Mouse (Mus musculus): ENCODE data around the gene Shisal2a. TPM values are rescaled to one million over a fixed set of nuclear protein-coding genes. Genes with fewer than 3 reads are reported as not detected.
A peak's percentile ranks its signal among the peaks of the same experiment; 100 is the strongest.

The Shisal2a gene
- polyA plus RNA-seq, 1 experiment from 2014 or later = 2.8 TPM

DNA sequence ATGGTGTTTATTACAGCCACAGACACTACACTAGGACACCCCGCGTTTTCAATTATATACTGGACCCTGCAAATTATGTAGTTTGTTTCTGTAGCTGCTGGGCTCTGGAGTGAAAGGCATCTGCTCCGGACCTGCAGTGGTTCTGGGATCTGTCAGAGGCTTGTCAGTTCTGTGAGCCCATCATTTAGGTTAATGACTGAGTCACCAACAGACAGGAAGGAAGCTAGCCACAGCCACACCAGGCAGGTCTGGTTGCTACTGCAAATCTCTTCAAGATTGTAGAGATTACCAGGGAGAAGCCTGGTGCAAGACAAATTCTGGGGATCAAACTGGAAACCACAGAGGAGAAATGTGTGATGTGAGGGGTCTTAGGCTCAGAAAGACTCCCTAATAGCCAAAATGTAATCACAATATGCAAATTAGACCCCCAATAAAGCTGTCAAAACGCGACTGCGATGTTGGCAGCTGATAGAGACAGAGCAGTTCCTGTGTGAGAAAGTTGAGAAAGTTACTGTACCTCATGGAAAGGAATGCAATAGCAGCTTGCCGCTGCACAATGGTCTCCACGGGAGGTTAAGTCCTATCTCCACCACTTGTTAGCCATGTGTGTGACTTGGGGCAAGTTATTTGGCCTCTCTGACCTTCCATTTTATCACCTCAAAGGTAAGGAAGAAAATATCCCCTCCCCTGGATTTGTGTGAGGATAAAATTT, 33.2 kb downstream of the Shisal2a start:
- ATAC-seq (ENCODE audit: insufficient number of reproducible peaks, insufficient read depth, low FRiP score, low TSS enrichment, low read depth) = no peak
- Histone ChIP-seq H3K9ac (no peak overlapping the region), H3K4me3 (no peak overlapping the region)

DNA sequence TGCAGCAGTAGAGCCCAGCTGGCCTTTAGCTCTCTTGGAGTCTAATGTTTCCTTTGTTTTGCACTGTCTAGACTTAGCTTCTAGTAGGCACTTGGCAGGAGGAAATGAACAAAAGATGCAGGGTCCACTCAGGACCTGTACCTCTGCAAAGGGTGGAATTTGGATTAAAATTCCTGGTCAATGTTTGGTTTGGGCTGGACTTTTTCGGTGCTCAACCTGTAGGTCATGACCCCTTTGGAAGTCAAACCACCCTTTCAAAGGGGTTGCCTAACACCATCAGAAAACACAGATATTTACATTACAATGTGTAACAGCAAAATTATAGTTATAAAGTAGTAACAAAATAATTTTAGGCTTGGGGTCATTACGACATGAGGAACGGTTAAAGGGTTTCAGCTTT, 34.1 kb downstream of the Shisal2a start:
- ATAC-seq (ENCODE audit: insufficient number of reproducible peaks, insufficient read depth, low FRiP score, low TSS enrichment, low read depth) = no peak
- Histone ChIP-seq H3K4me2 (no peak overlapping the region), H3K9ac (no peak overlapping the region), H3K4me1 (peaks cover 58% of the 10 kb centered on the region), H3K4me3 (no peak overlapping the region), H3K36me3 (no peaks in the 10 kb centered on the region), H3K9me3 (no peaks in the 10 kb centered on the region), H3K27ac (peak overlapping the region; percentile 83), H3K27me3 (no peaks in the 10 kb centered on the region)
- WGBS = 68% methylated on average over 3 of the region's 3 CpGs

More for the DNA sequence above, 33.2 kb downstream of the Shisal2a start:
- Histone ChIP-seq H3K36me3 (no peaks in the 10 kb centered on the region), H3K4me1 (peaks cover 57% of the 10 kb centered on the region), H3K4me2 (no peak overlapping the region), H3K27me3 (no peaks in the 10 kb centered on the region), H3K9me3 (no peaks in the 10 kb centered on the region), H3K27ac (peak overlapping the region; percentile 83)
- WGBS = 26% methylated on average over 8 of the region's 8 CpGs

DNA sequence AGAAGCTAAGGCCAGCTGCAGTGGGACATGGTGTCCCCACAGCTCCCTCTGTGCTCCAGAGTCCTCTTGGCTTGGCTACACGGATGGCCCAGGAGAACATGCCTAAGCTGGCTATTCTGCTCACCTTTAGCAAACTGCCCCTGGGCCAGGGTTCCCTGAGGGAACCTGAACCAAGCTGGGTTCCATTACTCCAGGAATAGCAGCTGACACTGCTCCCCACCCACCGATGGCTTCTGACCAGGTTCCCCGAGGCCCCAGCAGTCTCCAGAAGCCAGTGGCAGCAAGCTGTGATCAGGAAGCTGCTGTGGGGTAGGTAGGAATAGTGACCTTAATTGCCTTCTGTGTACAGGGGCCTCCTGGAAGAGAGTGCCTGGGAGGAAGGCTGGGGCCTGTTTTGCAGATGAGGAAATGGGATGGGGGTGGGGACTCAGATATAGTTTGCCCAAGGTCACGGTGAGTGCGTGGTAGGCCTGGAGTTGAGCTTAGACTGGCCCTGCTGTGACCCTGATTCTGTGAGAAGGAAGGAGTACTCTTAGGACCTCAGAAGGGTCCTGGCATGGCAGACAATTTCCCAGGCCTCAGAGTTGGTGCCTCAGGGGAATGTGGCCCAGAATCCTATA, 34.8 kb downstream of the Shisal2a start:
- H3K9ac ChIP-seq = no peak overlapping the region
- H3K4me2 ChIP-seq = no peak overlapping the region
- H3K27me3 ChIP-seq = no peaks in the 10 kb centered on the region
- WGBS = 24% methylated on average over 5 of the region's 5 CpGs
- H3K9me3 ChIP-seq = no peaks in the 10 kb centered on the region
- no peaks in the 10 kb centered on the region for H3K36me3 ChIP-seq
- no peak for ATAC-seq (ENCODE audit: insufficient number of reproducible peaks, insufficient read depth, low FRiP score, low TSS enrichment, low read depth)
- no peak overlapping the region for H3K4me3 ChIP-seq
- peaks cover 62% of the 10 kb centered on the region for H3K4me1 ChIP-seq
- peak overlapping the region; percentile 83 for H3K27ac ChIP-seq

DNA sequence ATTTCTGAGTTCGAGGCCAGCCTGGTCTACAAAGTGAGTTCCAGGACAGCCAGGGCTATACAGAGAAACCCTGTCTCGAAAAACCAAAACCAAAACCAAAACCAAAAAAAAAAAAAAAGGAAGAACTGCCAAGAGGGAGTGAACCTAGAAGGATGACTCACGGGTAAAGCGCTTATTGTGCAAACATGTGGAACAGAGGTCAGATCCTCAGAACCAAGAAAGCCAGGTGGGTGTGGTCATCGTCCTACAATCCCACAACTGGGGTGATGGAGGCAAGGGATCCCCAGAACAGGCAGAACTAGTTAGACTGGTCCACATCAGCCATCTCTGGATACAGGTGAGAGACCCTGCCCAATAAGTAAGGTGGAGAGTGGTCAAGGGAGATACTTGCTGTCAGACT, 36.0 kb downstream of the Shisal2a start:
- no peaks in the 10 kb centered on the region for H3K36me3 ChIP-seq
- no peaks in the 10 kb centered on the region for H3K9me3 ChIP-seq
- 84% methylated on average over 5 of the region's 5 CpGs for WGBS
- H3K4me2 ChIP-seq = no peak overlapping the region
- no peak overlapping the region for H3K4me3 ChIP-seq
- H3K27me3 ChIP-seq = no peaks in the 10 kb centered on the region
- no peak overlapping the region for H3K9ac ChIP-seq
- ATAC-seq (ENCODE audit: insufficient number of reproducible peaks, insufficient read depth, low FRiP score, low TSS enrichment, low read depth) = no peak
- peaks cover 62% of the 10 kb centered on the region for H3K4me1 ChIP-seq
- H3K27ac ChIP-seq = no peak overlapping the region

DNA sequence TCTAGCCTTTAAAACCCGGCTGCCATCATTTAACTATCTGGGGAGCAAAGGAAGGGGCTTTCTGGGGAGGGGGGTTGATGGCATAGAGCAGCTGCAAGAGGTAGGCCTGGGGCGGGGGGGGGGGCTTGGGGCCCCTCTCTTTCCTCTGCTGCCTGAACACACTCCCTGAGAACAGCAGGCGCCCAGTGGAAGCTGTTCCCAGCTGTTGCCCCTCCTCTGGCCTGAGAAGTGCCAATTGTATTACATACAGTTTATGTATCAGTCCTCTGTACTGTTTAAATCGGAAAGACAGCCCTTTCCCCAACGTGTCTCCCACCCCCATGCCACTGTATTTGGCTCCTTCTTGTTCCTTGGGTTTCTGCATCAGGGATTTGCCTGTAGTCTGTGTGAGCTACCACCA, 37.3 kb downstream of the Shisal2a start:
- H3K4me1 ChIP-seq = peaks cover 55% of the 10 kb centered on the region

DNA sequence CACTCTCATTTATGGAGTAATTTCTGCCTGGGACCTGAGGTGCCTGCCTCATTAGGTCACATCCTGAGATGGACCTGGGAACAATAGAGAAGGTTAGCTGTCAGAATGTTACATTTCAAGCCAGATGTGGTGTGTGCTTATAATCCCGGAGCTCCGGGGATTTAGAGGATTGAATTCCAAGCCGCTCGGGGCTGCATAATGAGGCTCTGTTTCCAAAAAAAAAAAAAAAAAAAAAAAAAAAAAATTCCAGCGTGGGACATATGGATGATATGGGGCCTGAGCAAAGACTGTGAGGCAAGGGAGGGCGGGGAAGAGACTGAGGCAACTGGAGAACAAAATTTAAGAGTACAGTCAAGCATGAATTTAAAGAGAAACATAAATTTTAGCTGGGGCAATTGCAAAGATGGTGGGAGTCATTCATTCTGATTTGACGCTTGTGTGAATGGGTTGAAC, 38.5 kb downstream of the Shisal2a start:
- no peaks in the 10 kb centered on the region for H3K27me3 ChIP-seq
- 5% methylated on average over 7 of the region's 7 CpGs for WGBS
- H3K4me1 ChIP-seq = peaks cover 43% of the 10 kb centered on the region
- no peaks in the 10 kb centered on the region for H3K9me3 ChIP-seq
- 0 out of 2 replicates have a peak overlapping the region, but pooled peaks have one; percentile 27 for H3K9ac ChIP-seq
- H3K4me2 ChIP-seq = peak overlapping the region; percentile 38
- H3K36me3 ChIP-seq = no peaks in the 10 kb centered on the region
- peak overlapping the region; percentile 91 for H3K27ac ChIP-seq
- no peak overlapping the region for H3K4me3 ChIP-seq
- ATAC-seq (ENCODE audit: insufficient number of reproducible peaks, insufficient read depth, low FRiP score, low TSS enrichment, low read depth) = peak; percentile 33; the same call in 1 of the 2 replicates

More for the DNA sequence above, 37.3 kb downstream of the Shisal2a start:
- Histone ChIP-seq H3K36me3 (no peaks in the 10 kb centered on the region), H3K27me3 (no peaks in the 10 kb centered on the region), H3K9ac (no peak overlapping the region), H3K9me3 (no peaks in the 10 kb centered on the region), H3K27ac (peak overlapping the region; percentile 91), H3K4me2 (no peak overlapping the region), H3K4me3 (no peak overlapping the region)
- no peak for ATAC-seq (ENCODE audit: insufficient number of reproducible peaks, insufficient read depth, low FRiP score, low TSS enrichment, low read depth)
- 17% methylated on average over 5 of the region's 5 CpGs for WGBS

DNA sequence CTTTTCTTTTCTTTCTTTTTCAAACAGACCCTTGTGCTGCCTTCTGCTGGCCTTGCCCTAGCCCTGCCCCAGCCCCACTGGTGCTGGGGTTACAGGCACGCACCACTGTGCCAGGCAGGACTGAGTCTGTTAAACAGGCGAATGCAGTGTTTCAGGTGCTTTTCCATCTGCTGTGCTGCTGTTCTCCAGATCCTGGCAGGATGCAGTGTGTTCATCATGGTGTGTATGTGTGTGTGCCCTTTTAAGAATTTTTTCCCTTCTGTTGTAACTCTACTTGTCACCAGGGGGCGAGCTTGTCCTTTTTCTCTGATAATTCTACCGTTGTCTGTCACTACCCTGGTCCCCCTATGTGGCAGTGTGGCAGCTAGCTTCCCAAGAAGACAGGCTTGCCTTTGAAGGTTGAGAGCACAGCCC, 43.9 kb downstream of the Shisal2a start:
- Histone ChIP-seq H3K9me3 (no peaks in the 10 kb centered on the region), H3K4me3 (no peak overlapping the region), H3K4me2 (no peak overlapping the region), H3K27ac (no peak overlapping the region), H3K4me1 (peaks cover 7% of the 10 kb centered on the region), H3K27me3 (no peaks in the 10 kb centered on the region), H3K36me3 (peaks cover 35% of the 10 kb centered on the region), H3K9ac (no peak overlapping the region)
- no peak; the same call in 1 of the 2 replicates for ATAC-seq (ENCODE audit: insufficient number of reproducible peaks, insufficient read depth, low FRiP score, low TSS enrichment, low read depth)
- WGBS = 16% methylated on average over 4 of the region's 4 CpGs

DNA sequence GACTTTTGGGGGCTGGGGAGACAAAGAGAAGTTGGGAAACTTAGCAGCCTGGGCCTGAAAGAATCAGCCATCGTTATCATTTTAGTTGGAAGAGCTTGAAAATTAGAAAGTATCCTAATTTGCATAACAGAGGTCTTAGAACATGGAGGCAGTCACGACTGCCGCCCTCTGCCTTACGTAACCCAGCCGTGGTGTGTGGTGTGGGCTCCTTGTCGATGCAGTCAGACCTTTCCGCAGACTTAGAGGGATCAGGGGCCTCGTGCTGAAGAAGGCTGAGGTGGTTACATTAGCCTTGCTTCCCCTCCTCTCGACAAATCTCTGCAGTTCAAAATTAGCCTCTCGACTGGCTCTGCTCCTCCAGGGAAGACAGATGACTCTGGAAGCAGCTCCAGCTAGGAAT, 44.3 kb downstream of the Shisal2a start:
- Histone ChIP-seq H3K27ac (no peak overlapping the region), H3K9me3 (no peaks in the 10 kb centered on the region), H3K9ac (no peak overlapping the region), H3K4me3 (no peak overlapping the region), H3K4me2 (no peak overlapping the region), H3K36me3 (peaks cover 39% of the 10 kb centered on the region), H3K27me3 (no peaks in the 10 kb centered on the region), H3K4me1 (peaks cover 2% of the 10 kb centered on the region; the same call in 1 of the 2 replicates)
- 69% methylated on average over 10 of the region's 10 CpGs for WGBS
- no peak for ATAC-seq (ENCODE audit: insufficient number of reproducible peaks, insufficient read depth, low FRiP score, low TSS enrichment, low read depth)

DNA sequence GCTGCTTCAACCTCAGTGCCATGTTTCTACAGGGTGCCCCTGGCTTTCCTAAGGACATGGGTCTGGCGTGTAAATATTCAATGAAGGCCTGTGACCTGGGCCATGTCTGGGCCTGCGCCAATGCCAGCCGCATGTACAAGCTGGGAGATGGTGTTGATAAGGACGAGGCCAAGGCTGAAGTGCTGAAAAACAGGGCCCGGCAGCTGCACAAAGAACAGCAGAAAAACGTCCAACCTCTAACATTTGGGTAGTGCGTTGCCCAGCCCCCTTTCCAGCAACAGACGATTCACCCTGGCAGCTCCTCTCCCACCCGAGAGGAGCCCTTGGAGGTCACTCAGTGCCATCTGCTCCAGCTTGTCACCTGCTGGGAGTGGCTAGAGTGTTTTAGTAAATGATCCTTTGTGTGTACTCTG, 44.8 kb downstream of the Shisal2a start:
- Histone ChIP-seq H3K4me1 (no peaks in the 10 kb centered on the region), H3K4me3 (no peak overlapping the region), H3K9me3 (no peaks in the 10 kb centered on the region), H3K27me3 (no peaks in the 10 kb centered on the region), H3K9ac (no peak overlapping the region), H3K27ac (no peak overlapping the region), H3K36me3 (peaks cover 42% of the 10 kb centered on the region), H3K4me2 (no peak overlapping the region)
- no peak for ATAC-seq (ENCODE audit: insufficient number of reproducible peaks, insufficient read depth, low FRiP score, low TSS enrichment, low read depth)
- 72% methylated on average over 9 of the region's 9 CpGs for WGBS

DNA sequence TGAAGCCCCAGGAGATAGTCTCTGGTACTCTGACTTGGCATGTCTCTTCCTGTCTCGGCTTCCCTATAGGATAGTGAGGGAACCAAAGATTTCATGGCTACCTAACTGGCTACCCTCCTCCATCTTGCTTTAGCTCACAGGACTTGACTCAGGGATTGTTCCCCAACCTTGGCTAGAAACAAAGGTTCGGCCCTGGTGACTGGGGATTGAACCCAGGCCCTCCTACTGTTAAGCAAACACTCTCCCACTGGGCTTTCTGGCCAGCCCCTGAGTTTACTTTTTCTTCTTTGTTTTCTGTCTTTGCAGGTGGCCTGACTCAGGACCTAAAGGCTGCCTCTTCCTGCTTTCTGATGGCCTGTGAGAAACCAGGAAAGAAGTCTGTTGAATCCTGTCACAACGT, 45.3 kb downstream of the Shisal2a start:
- Histone ChIP-seq H3K27ac (peak overlapping the region; percentile 3; the same call in 1 of the 2 replicates), H3K36me3 (peaks cover 47% of the 10 kb centered on the region), H3K4me1 (no peaks in the 10 kb centered on the region), H3K9ac (no peak overlapping the region), H3K9me3 (no peaks in the 10 kb centered on the region), H3K4me3 (no peak overlapping the region), H3K27me3 (no peaks in the 10 kb centered on the region), H3K4me2 (no peak overlapping the region)
- no peak for ATAC-seq (ENCODE audit: insufficient number of reproducible peaks, insufficient read depth, low FRiP score, low TSS enrichment, low read depth)
- 45% methylated on average over 3 of the region's 3 CpGs for whole genome bisulfite sequencing

DNA sequence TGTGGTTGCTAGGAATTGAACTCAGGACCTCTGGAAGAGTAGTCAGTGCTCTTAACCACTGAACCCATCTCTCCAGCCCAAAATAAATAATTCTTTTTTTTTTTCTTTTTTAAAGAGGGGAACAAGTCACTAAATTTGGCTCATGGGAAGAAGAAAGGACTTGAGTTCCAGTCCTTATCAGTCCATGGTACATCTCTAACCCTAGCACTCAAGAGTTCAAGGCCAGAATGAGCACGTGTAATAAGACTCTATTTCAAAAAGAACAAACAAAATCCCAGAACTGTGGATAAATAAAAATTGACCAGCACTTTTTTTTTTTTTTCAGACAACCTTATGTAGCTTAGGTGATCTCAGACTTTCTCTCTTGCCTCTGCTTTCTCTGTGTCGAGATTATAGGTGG, 46.4 kb downstream of the Shisal2a start:
- WGBS = 80% methylated on average over 2 of the region's 2 CpGs
- no peak overlapping the region for H3K9ac ChIP-seq
- H3K36me3 ChIP-seq = peaks cover 58% of the 10 kb centered on the region
- no peak for ATAC-seq (ENCODE audit: insufficient number of reproducible peaks, insufficient read depth, low FRiP score, low TSS enrichment, low read depth)
- no peak overlapping the region for H3K4me3 ChIP-seq
- H3K27me3 ChIP-seq = no peaks in the 10 kb centered on the region
- no peaks in the 10 kb centered on the region for H3K4me1 ChIP-seq
- H3K9me3 ChIP-seq = no peaks in the 10 kb centered on the region
- H3K27ac ChIP-seq = no peak overlapping the region
- H3K4me2 ChIP-seq = no peak overlapping the region

DNA sequence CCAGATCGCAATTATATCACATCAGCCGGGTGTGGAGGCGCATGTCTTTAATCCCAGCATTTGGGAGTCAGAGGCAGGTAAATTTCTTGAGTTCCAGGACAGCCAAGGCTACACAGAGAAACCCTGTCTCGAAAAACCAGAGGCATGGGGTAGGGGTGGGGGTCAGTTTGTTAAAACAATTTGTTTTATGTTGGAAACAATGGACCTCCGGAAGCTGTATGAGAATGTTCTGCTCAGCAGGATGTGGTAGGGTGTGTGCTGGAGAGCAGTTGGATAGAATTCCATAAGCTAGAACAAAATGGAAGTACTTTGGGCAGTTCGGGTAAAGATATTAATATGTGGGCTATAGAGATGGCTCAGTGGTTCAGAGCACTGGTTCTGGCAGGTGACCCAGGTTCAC, 47.7 kb downstream of the Shisal2a start:
- H3K9me3 ChIP-seq = no peaks in the 10 kb centered on the region
- no peak overlapping the region for H3K4me2 ChIP-seq
- no peak overlapping the region for H3K27ac ChIP-seq
- no peaks in the 10 kb centered on the region for H3K4me1 ChIP-seq
- WGBS = 92% methylated on average over 6 of the region's 6 CpGs
- peaks cover 58% of the 10 kb centered on the region for H3K36me3 ChIP-seq
- no peak overlapping the region for H3K4me3 ChIP-seq
- H3K9ac ChIP-seq = no peak overlapping the region
- ATAC-seq (ENCODE audit: insufficient number of reproducible peaks, insufficient read depth, low FRiP score, low TSS enrichment, low read depth) = no peak
- no peaks in the 10 kb centered on the region for H3K27me3 ChIP-seq
